Mouse (Mus musculus) gastrocnemius, postnatal 4 days (tissue): Measurements from ENCODE around the gene Nmrk1. TPM values are rescaled to one million over a fixed set of nuclear protein-coding genes. Genes with fewer than 3 reads are reported as not detected.

Source experiments
- DNase-seq, 2 experiments: peaks; one replicate each; pipeline ENCODE4 v3.0.0; 2021 to 2022; ENCODE audit warnings: low spot score in 2 of 2, mixed read lengths in 2 of 2
- total RNA-seq, 2 experiments: library from RNA; stranded (reverse); gene quantifications; 2 replicates each; pipeline ENCODE4 v1.2.3; 2021

The Nmrk1 gene
- total RNA-seq, 2 experiments from 2014 or later: 5.6 to 5.9 TPM

- DNase-seq: no peak
Measured at GRCm38 (mm10) chr19:18650473-18650872, 18.7 kb downstream of the Nmrk1 start.

GRCm38 (mm10) chr19:18652592-18652991, 20.8 kb downstream of the Nmrk1 start:
- no peak for DNase-seq

- DNase-seq: no peak
Measured at GRCm38 (mm10) chr19:18653058-18653457, 21.3 kb downstream of the Nmrk1 start.

- DNase-seq: no peak
Measured at GRCm38 (mm10) chr19:18654330-18654729, 22.6 kb downstream of the Nmrk1 start.

GRCm38 (mm10) chr19:18654984-18655383, 23.2 kb downstream of the Nmrk1 start:
- DNase-seq: no peak

GRCm38 (mm10) chr19:18655999-18656398, 24.2 kb downstream of the Nmrk1 start:
- no peak for DNase-seq

GRCm38 (mm10) chr19:18658473-18658872, 26.7 kb downstream of the Nmrk1 start:
- no peak for DNase-seq

GRCm38 (mm10) chr19:18659349-18659748, 27.6 kb downstream of the Nmrk1 start:
- no peak for DNase-seq

- no peak for DNase-seq
Measured at GRCm38 (mm10) chr19:18660466-18660865, 28.7 kb downstream of the Nmrk1 start.

- no peak for DNase-seq
Measured at GRCm38 (mm10) chr19:18661683-18662082, 29.9 kb downstream of the Nmrk1 start.

GRCm38 (mm10) chr19:18663904-18664303, 32.2 kb downstream of the Nmrk1 start:
- no peak for DNase-seq

GRCm38 (mm10) chr19:18666966-18667365, 35.2 kb downstream of the Nmrk1 start:
- DNase-seq: no peak

- no peak for DNase-seq
Measured at GRCm38 (mm10) chr19:18669551-18669950, 37.8 kb downstream of the Nmrk1 start.

GRCm38 (mm10) chr19:18670608-18671007, 38.9 kb downstream of the Nmrk1 start, which contains the start of gene Carnmt1:
Gene Carnmt1 (plus strand): TSS chr19:18670764.
- DNase-seq: peak; percentile 94 to 99

- DNase-seq: peak; percentile 46 to 48
Measured at GRCm38 (mm10) chr19:18671056-18671741, 39.4 kb downstream of the Nmrk1 start.

GRCm38 (mm10) chr19:18672498-18672897, 40.7 kb downstream of the Nmrk1 start:
- DNase-seq: no peak

GRCm38 (mm10) chr19:18673116-18673515, 41.4 kb downstream of the Nmrk1 start:
- no peak for DNase-seq

GRCm38 (mm10) chr19:18682142-18682541, 50.4 kb downstream of the Nmrk1 start:
- no peak for DNase-seq

- DNase-seq: peak in 1 of 2 experiments; percentile 23
Measured at GRCm38 (mm10) chr19:18687556-18687955, 55.8 kb downstream of the Nmrk1 start.

- DNase-seq: no peak
Measured at GRCm38 (mm10) chr19:18692176-18692575, 60.4 kb downstream of the Nmrk1 start.

GRCm38 (mm10) chr19:18692768-18693167, 61.0 kb downstream of the Nmrk1 start:
- no peak for DNase-seq

GRCm38 (mm10) chr19:18695116-18695515, 63.4 kb downstream of the Nmrk1 start:
- no peak for DNase-seq

GRCm38 (mm10) chr19:18695552-18695951, 63.8 kb downstream of the Nmrk1 start:
- no peak for DNase-seq
